Mouse (Mus musculus) stomach, embryonic 16.5 days (tissue): ENCODE measurements around the gene Echs1. TPM values are rescaled to one million over a fixed set of nuclear protein-coding genes. Genes with fewer than 3 reads are reported as not detected.

ENCODE experiments used
- ATAC-seq: fragments of 200-750 bp; cut with Nextera tagmentation; 2 replicates; pipeline ENCODE4 v1.8.0; 2017; ENCODE audit warnings: moderate number of reproducible peaks, moderate TSS enrichment; ENCODE audit not compliant: insufficient read depth, low FRiP score
- H3K27ac ChIP-seq: fragments of 300-500 bp; sonication (generic); 2 replicates; pipeline ENCODE4 v1.5.1; 2014; ENCODE audit warnings: low read length
- H3K27me3 ChIP-seq: fragments of 300-500 bp; sonication (generic); 2 replicates; pipeline ENCODE4 v1.6.1; 2014; ENCODE audit warnings: low read length, control low read depth, mixed read lengths; ENCODE audit not compliant: control insufficient read depth, insufficient read depth
- H3K36me3 ChIP-seq: fragments of 300-500 bp; sonication (generic); 2 replicates; pipeline ENCODE4 v1.6.1; 2014; ENCODE audit warnings: low read length; ENCODE audit not compliant: control insufficient read depth, insufficient read depth
- H3K4me1 ChIP-seq: fragments of 300-500 bp; sonication (generic); 2 replicates; pipeline ENCODE4 v1.6.1; 2014; ENCODE audit warnings: low read length, control low read depth, mixed read lengths; ENCODE audit not compliant: control insufficient read depth, insufficient read depth
- H3K4me2 ChIP-seq: fragments of 300-500 bp; sonication (generic); 2 replicates; pipeline ENCODE4 v1.6.1; 2014; ENCODE audit warnings: low read depth, low read length, mixed read lengths
- H3K4me3 ChIP-seq: fragments of 300-500 bp; sonication (generic); replicated peaks from 2 replicates; pipeline ENCODE4 v1.5.1; 2014; ENCODE audit warnings: mild to moderate bottlenecking, low read length
- H3K9ac ChIP-seq: fragments of 300-500 bp; sonication (generic); 2 replicates; pipeline ENCODE4 v1.6.1; 2014; ENCODE audit warnings: low read length
- H3K9me3 ChIP-seq: fragments of 300-500 bp; sonication (generic); replicated peaks from 2 replicates; pipeline ENCODE4 v1.6.1; 2016; ENCODE audit warnings: low read length, control low read depth; ENCODE audit not compliant: control insufficient read depth
- WGBS: fragments of 180-500 bp; shearing (Covaris S2); extraction: QIAGEN DNeasy Blood & Tissue Kit; methylation state at CpG from one replicate; pipeline ENCODE4 v1.1.7; 2014; 5-methylcytosine and 5-hydroxymethylcytosine counted together
- polyA plus RNA-seq: library from polyadenylated mRNA; unstranded; fragments of >200 nt; fragmentation: Nextera tagmentation; extraction: Ambion mirVana; gene quantifications from 2 replicates; pipeline ENCODE4 v1.2.1, GENCODE M21; 2015

Echs1 gene
- polyA plus RNA-seq, 1 experiment from 2014 or later: 156 TPM

- ATAC-seq: no peak
- H3K27me3 ChIP-seq: no peaks in the 10 kb centered on the region
- WGBS: 80% methylated on average over 10 of the region's 10 CpGs
- no peaks in the 10 kb centered on the region for H3K9me3 ChIP-seq
- H3K4me3 ChIP-seq: peak overlapping the region; percentile 51
- H3K27ac ChIP-seq: no peak overlapping the region; the same call in 1 of the 2 replicates
- peak overlapping the region; percentile 78 for H3K4me2 ChIP-seq
- peaks cover 4% of the 10 kb centered on the region; the same call in 1 of the 2 replicates for H3K4me1 ChIP-seq
- peak overlapping the region; percentile 74 for H3K9ac ChIP-seq
- no peaks in the 10 kb centered on the region; the same call in 1 of the 2 replicates for H3K36me3 ChIP-seq
These were observed 14.8 kb downstream of the Echs1 start for GRCm38 (mm10) chr7:140101498-140101897.

- H3K4me2 ChIP-seq: no peak overlapping the region
- H3K9ac ChIP-seq: no peak overlapping the region
- no peak overlapping the region for H3K4me3 ChIP-seq
- H3K27ac ChIP-seq: no peak overlapping the region
- H3K27me3 ChIP-seq: no peaks in the 10 kb centered on the region
- peaks cover 10% of the 10 kb centered on the region; the same call in 1 of the 2 replicates for H3K4me1 ChIP-seq
- H3K36me3 ChIP-seq: no peaks in the 10 kb centered on the region
- ATAC-seq: no peak
- 90% methylated on average over 1 of the region's 1 CpGs for WGBS
- no peaks in the 10 kb centered on the region for H3K9me3 ChIP-seq
These were observed 17.8 kb downstream of the Echs1 start for GRCm38 (mm10) chr7:140098466-140098865.

- Histone ChIP-seq H3K9me3 (no peaks in the 10 kb centered on the region), H3K36me3 (no peaks in the 10 kb centered on the region), H3K4me2 (no peak overlapping the region), H3K27me3 (no peaks in the 10 kb centered on the region), H3K9ac (no peak overlapping the region), H3K27ac (no peak overlapping the region), H3K4me1 (0 out of 2 replicates have a peak, but pooled peaks cover 6% of the 10 kb centered on the region), H3K4me3 (no peak overlapping the region)
- no peak for ATAC-seq
These were observed 20.2 kb downstream of the Echs1 start for GRCm38 (mm10) chr7:140096055-140096454.

- no peak overlapping the region for H3K4me2 ChIP-seq
- no peaks in the 10 kb centered on the region for H3K36me3 ChIP-seq
- H3K9ac ChIP-seq: no peak overlapping the region
- H3K27me3 ChIP-seq: no peaks in the 10 kb centered on the region
- H3K4me1 ChIP-seq: 0 out of 2 replicates have a peak, but pooled peaks cover 6% of the 10 kb centered on the region
- H3K9me3 ChIP-seq: no peaks in the 10 kb centered on the region
- no peak overlapping the region for H3K27ac ChIP-seq
- 22% methylated on average over 1 of the region's 1 CpGs for WGBS
- H3K4me3 ChIP-seq: no peak overlapping the region
- no peak for ATAC-seq
These were observed 20.7 kb downstream of the Echs1 start for GRCm38 (mm10) chr7:140095556-140095955.

GRCm38 (mm10) chr7:140094954-140095353, 21.3 kb downstream of the Echs1 start:
- Histone ChIP-seq H3K4me2 (no peak overlapping the region), H3K9ac (peak overlapping the region; percentile 32; the same call in 1 of the 2 replicates), H3K27ac (no peak overlapping the region), H3K36me3 (no peaks in the 10 kb centered on the region), H3K9me3 (no peaks in the 10 kb centered on the region), H3K27me3 (no peaks in the 10 kb centered on the region), H3K4me3 (no peak overlapping the region), H3K4me1 (0 out of 2 replicates have a peak, but pooled peaks cover 6% of the 10 kb centered on the region)
- 45% methylated on average over 5 of the region's 5 CpGs for WGBS
- peak; percentile 65 for ATAC-seq

GRCm38 (mm10) chr7:140092924-140093528, 23.2 kb downstream of the Echs1 start, which contains the start of gene Prap1:
Gene Prap1, plus strand, starts transcription at chr7:140093395.
- 0 out of 2 replicates have a peak, but pooled peaks cover 6% of the 10 kb centered on the region for H3K4me1 ChIP-seq
- WGBS: 59% methylated on average over 5 of the region's 5 CpGs
- no peak within 1 kb of the TSS for H3K4me2 ChIP-seq
- H3K36me3 ChIP-seq: no peaks in the 10 kb centered on the region
- peak; percentile 45; the same call in 1 of the 2 replicates for ATAC-seq
- no peaks in the 10 kb centered on the region for H3K27me3 ChIP-seq
- H3K9me3 ChIP-seq: no peaks in the 10 kb centered on the region
- H3K9ac ChIP-seq: no peak within 1 kb of the TSS
- no peak within 1 kb of the TSS for H3K27ac ChIP-seq
- H3K4me3 ChIP-seq: peak within 1 kb of the TSS; percentile 18

- peak overlapping the region; percentile 34; the same call in 1 of the 2 replicates for H3K27ac ChIP-seq
- no peaks in the 10 kb centered on the region for H3K9me3 ChIP-seq
- no peaks in the 10 kb centered on the region for H3K36me3 ChIP-seq
- H3K4me1 ChIP-seq: 0 out of 2 replicates have a peak, but pooled peaks cover 6% of the 10 kb centered on the region
- ATAC-seq: no peak
- no peak overlapping the region for H3K4me3 ChIP-seq
- WGBS: 63% methylated on average over 10 of the region's 10 CpGs
- H3K4me2 ChIP-seq: no peak overlapping the region
- H3K9ac ChIP-seq: no peak overlapping the region
- no peaks in the 10 kb centered on the region for H3K27me3 ChIP-seq
These were observed 25.7 kb downstream of the Echs1 start for GRCm38 (mm10) chr7:140090601-140091000.

- no peaks in the 10 kb centered on the region for H3K9me3 ChIP-seq
- no peak within 1 kb of the TSS for H3K4me2 ChIP-seq
- peaks cover 4% of the 10 kb centered on the region; the same call in 1 of the 2 replicates for H3K4me1 ChIP-seq
- WGBS: 7% methylated on average over 18 of the region's 18 CpGs
- H3K36me3 ChIP-seq: no peaks in the 10 kb centered on the region
- no peak within 1 kb of the TSS for H3K4me3 ChIP-seq
- ATAC-seq: 0 out of 2 replicates have a peak, but pooled peaks have one; percentile 20
- no peak within 1 kb of the TSS for H3K9ac ChIP-seq
- H3K27ac ChIP-seq: no peak within 1 kb of the TSS
- peaks cover 33% of the 10 kb centered on the region for H3K27me3 ChIP-seq
These were observed 34.0 kb downstream of the Echs1 start, which contains the start of gene Caly for GRCm38 (mm10) chr7:140082242-140082678. Gene Caly, minus strand, starts transcription at chr7:140082548.

GRCm38 (mm10) chr7:140081408-140082241, 34.7 kb downstream of the Echs1 start:
- Histone ChIP-seq H3K4me3 (no peak overlapping the region), H3K4me2 (no peak overlapping the region), H3K9ac (no peak overlapping the region), H3K9me3 (no peaks in the 10 kb centered on the region), H3K27ac (no peak overlapping the region), H3K36me3 (no peaks in the 10 kb centered on the region), H3K4me1 (peaks cover 4% of the 10 kb centered on the region; the same call in 1 of the 2 replicates), H3K27me3 (peaks cover 33% of the 10 kb centered on the region)
- 27% methylated on average over 20 of the region's 20 CpGs for WGBS
- ATAC-seq: no peak
